Mouse (Mus musculus): ENCODE measurements around the gene Hoxb6.

GRCm38 (mm10) chr11:96288455-96289221, 3.6 kb upstream of the Hoxb6 start:
- TF ChIP-seq CTCF (IDR thresholded peaks at IDR 0.05; ENCODE audit: borderline replicate concordance, control insufficient read depth, extremely low read depth, insufficient read depth, low read length, poor library complexity), result no peak
- TF ChIP-seq POLR2A (IDR thresholded peaks at IDR 0.05; ENCODE audit: control insufficient read depth, extremely low read depth, insufficient read depth, low read length, poor library complexity), result no peak
